Mouse (Mus musculus) lung, embryonic 14.5 days (tissue): ENCODE measurements around the gene Cpne5. TPM values are rescaled to one million over a fixed set of nuclear protein-coding genes. Genes with fewer than 3 reads are reported as not detected.
A peak's percentile ranks its signal among the peaks of the same experiment; 100 is the strongest.

Experiments
- ATAC-seq: fragments of 200-750 bp; cut with Nextera tagmentation; 2 replicates; pipeline ENCODE4 v1.8.0; 2017; ENCODE audit warnings: mild to moderate bottlenecking, moderate TSS enrichment, moderate library complexity; ENCODE audit not compliant: insufficient read depth
- DNase-seq: peaks from one replicate; pipeline ENCODE4 v3.0.0-alpha.2; 2015
- H3K27ac ChIP-seq: fragments of 300-500 bp; sonication (generic); 2 replicates; pipeline ENCODE4 v1.5.1; 2014; ENCODE audit warnings: low read depth, mild to moderate bottlenecking, moderate library complexity
- H3K27me3 ChIP-seq: fragments of 300-500 bp; sonication (generic); 2 replicates; pipeline ENCODE4 v1.6.1; 2014; ENCODE audit warnings: low read length, control low read depth; ENCODE audit not compliant: insufficient read depth
- H3K36me3 ChIP-seq: fragments of 300-500 bp; sonication (generic); 2 replicates; pipeline ENCODE4 v1.6.1; 2014; ENCODE audit warnings: control low read depth; ENCODE audit not compliant: insufficient read depth
- H3K4me1 ChIP-seq: fragments of 300-500 bp; sonication (generic); 2 replicates; pipeline ENCODE4 v1.6.1; 2014; ENCODE audit warnings: antibody characterized with exemption, control low read depth; ENCODE audit not compliant: insufficient read depth
- H3K4me2 ChIP-seq: fragments of 300-500 bp; sonication (generic); 2 replicates; pipeline ENCODE4 v1.6.1; 2014; ENCODE audit warnings: mild to moderate bottlenecking
- H3K4me3 ChIP-seq: fragments of 300-500 bp; sonication (generic); 2 replicates; pipeline ENCODE4 v1.5.1; 2014; ENCODE audit warnings: low read depth, low read length
- H3K9ac ChIP-seq: fragments of 300-500 bp; sonication (generic); 2 replicates; pipeline ENCODE4 v1.6.1; 2014
- H3K9me3 ChIP-seq: fragments of 300-500 bp; sonication (generic); 2 replicates; pipeline ENCODE4 v1.6.1; 2016; ENCODE audit warnings: low read depth, low read length, control low read depth
- CTCF ChIP-seq: IDR thresholded peaks from 2 replicates; pipeline ENCODE4 v1.5.1; 2016; ENCODE audit warnings: antibody characterized with exemption, low read depth
- WGBS: fragments of 180-500 bp; shearing (Covaris S2); extraction: QIAGEN DNeasy Blood & Tissue Kit; methylation state at CpG from one replicate; pipeline ENCODE4 v1.1.7; 2014; 5-methylcytosine and 5-hydroxymethylcytosine counted together
- polyA plus RNA-seq: library from polyadenylated mRNA; unstranded; fragments of >200 nt; fragmentation: Nextera tagmentation; extraction: Ambion mirVana; gene quantifications from 2 replicates; pipeline ENCODE4 v1.2.1, GENCODE M21; 2014

The Cpne5 gene
- polyA plus RNA-seq = 6.7 and 6.9 TPM in 2 replicates

DNA sequence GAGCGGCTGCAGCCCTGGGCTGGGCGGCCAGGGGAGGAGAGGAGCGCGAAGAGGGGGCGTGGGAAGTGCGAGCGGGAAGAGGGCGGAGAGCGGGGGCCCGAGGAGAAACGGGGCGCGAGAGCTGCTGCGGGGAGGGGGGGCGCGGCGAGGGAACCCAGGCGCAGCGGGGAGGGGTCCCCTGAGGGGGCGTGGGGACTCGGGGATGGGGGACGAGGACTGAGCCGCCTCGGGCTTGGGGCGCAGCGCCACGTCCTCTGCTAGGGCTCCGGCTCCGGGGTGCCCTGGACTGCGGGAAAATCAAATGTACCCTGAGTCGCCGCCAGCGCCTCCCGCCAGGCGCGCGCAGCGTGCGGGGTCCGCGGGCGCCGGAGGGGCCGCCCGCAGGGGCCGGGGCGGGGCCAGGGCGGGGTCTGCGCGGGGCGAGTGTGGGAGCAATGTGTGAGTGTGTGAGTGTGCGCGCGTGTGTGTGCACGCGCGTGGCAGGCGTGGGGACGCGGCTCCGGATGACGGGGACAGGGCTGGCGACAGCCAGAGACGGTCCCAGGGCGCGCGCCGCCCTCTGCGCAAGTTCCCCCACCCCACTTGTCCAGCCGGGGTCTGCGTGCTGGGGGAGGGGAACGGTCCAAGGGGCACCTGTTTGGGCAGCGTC is at the start of gene Cpne5:
Gene Cpne5, minus strand, starts transcription at position 396 of the 649 bp plus-strand sequence.
- ATAC-seq (peak; percentile 59), DNase-seq (peak; percentile 49)
- no peak within 1 kb of the TSS for H3K27ac ChIP-seq
- no peaks in the 10 kb centered on the region for H3K36me3 ChIP-seq
- H3K9me3 ChIP-seq = no peaks in the 10 kb centered on the region
- H3K4me2 ChIP-seq = peak within 1 kb of the TSS; percentile 100
- H3K4me1 ChIP-seq = no peaks in the 10 kb centered on the region; the same call in 1 of the 2 replicates
- WGBS = under 1% methylated on average over 64 of the region's 73 CpGs
- peaks cover 36% of the 10 kb centered on the region for H3K27me3 ChIP-seq
- TF ChIP-seq CTCF = no peak
- H3K4me3 ChIP-seq = peak within 1 kb of the TSS; percentile 61
- H3K9ac ChIP-seq = peak within 1 kb of the TSS; percentile 59

DNA sequence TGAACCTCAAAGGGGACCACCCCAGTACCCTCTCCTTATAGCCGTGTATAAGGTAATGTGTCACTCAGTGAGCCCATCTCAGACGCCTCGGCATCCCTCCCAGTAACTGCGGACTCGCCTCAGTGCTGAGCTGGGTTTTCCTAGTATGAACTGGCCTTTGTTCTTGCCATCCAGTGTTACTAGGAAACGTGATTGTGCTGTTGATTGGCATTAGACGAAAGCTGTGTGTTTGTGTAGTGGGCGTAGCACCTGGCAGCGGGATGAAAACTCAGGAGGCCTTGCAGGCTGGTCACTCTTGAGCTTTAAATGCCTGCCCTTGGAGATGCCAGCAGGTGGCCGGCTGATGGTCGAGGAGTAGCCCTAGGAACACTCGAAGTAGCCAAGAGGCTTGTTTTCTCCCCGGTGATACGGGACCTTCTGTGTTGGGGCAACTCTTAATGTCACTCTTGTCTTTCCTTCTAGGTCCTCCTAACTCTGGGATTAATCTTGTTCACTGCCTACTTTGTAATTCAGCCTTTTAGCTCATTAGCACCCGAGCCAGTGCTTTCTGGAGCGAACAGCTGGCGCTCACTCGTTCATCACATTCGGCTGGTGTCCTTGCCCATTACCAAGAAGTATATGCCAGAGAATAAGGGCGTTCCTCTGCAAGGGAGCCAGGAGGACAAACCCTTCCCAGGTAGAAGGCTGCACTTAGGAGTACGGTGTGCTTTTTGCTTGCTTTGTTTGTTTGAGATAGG is 44.4 kb upstream of the Cpne5 start:
- DNase-seq = no peak
- no peak for TF ChIP-seq CTCF
- no peaks in the 10 kb centered on the region for H3K4me1 ChIP-seq
- peaks cover 34% of the 10 kb centered on the region; the same call in 1 of the 2 replicates for H3K36me3 ChIP-seq
- no peak overlapping the region for H3K9ac ChIP-seq
- no peaks in the 10 kb centered on the region for H3K9me3 ChIP-seq
- no peaks in the 10 kb centered on the region for H3K27me3 ChIP-seq
- no peak for ATAC-seq
- H3K4me3 ChIP-seq = no peak overlapping the region
- H3K4me2 ChIP-seq = no peak overlapping the region
- H3K27ac ChIP-seq = no peak overlapping the region
- 63% methylated on average over 21 of the region's 21 CpGs for WGBS

DNA sequence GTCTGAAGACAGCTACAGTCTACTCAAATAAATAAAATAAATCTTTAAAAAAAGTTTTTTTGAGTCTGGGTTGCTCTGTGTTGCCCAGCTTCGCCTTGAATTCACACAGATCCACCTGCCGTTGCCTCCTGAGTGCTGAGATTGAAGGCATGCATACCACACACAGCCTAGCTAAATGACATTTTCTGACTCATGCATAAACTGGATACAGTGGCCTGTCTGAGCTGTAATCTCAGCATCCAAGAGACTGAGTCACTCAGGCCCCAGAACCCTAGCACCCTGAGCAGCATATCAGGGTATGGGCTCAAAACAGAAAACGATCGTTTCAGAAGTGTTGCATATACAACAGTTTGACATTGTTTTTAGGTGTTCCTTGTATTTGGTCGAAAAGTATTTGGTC is 43.6 kb upstream of the Cpne5 start:
- no peak overlapping the region for H3K27ac ChIP-seq
- ATAC-seq (no peak), DNase-seq (no peak)
- H3K4me3 ChIP-seq = no peak overlapping the region
- peaks cover 34% of the 10 kb centered on the region; the same call in 1 of the 2 replicates for H3K36me3 ChIP-seq
- TF ChIP-seq CTCF = no peak
- no peaks in the 10 kb centered on the region for H3K4me1 ChIP-seq
- no peak overlapping the region for H3K4me2 ChIP-seq
- H3K27me3 ChIP-seq = no peaks in the 10 kb centered on the region
- 83% methylated on average over 5 of the region's 5 CpGs for WGBS
- no peak overlapping the region for H3K9ac ChIP-seq
- no peaks in the 10 kb centered on the region for H3K9me3 ChIP-seq

DNA sequence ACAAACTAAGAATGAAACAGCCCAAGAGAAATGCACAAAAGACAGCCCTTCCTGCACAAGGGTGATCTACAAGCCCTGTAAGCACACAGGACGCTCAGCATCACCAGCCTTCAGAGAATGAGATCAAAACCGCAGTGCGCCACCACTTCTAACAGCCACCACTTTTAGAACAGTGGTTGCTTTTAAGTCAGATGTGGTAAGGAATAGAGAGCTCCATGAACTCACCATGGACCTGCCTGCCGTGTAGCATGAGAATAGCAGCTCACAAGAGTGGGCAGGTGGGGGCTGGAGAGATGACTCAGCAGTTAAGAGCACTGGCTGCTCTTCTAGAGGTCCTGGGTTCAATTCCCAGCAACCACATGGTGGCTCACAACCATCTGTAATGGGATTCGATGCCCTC is 42.5 kb upstream of the Cpne5 start:
- 91% methylated on average over 5 of the region's 5 CpGs for WGBS
- H3K9me3 ChIP-seq = no peaks in the 10 kb centered on the region

DNA sequence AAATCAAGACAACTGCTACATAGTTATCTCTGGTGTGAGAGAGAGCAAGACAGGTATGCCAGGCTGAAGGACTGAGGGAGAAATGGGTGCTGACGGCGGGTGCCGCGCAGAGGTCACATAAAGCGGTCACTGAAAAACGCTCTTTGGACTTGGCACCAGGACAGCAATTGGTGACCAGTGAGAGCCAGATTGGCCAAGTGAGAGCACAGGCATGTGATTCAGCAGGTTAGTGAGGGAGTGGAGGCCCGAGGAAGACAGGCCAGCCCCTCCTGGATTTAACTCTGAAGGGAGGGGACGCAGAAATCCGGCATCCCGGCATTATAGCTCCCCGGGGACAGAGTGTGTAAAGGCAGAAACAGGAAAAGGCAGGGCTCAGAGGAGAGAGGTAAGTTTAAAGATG is 35.9 kb upstream of the Cpne5 start:
- Histone ChIP-seq H3K4me1 (no peaks in the 10 kb centered on the region), H3K27ac (no peak overlapping the region), H3K4me2 (no peak overlapping the region), H3K4me3 (no peak overlapping the region), H3K36me3 (no peaks in the 10 kb centered on the region), H3K9me3 (no peaks in the 10 kb centered on the region), H3K27me3 (no peaks in the 10 kb centered on the region), H3K9ac (no peak overlapping the region)
- TF ChIP-seq CTCF = no peak
- ATAC-seq = no peak
- WGBS = 81% methylated on average over 11 of the region's 11 CpGs
- no peak for DNase-seq

More for the DNA sequence above, 42.5 kb upstream of the Cpne5 start:
- TF ChIP-seq CTCF = no peak
- Histone ChIP-seq H3K4me1 (no peaks in the 10 kb centered on the region), H3K36me3 (peaks cover 32% of the 10 kb centered on the region; the same call in 1 of the 2 replicates), H3K27me3 (no peaks in the 10 kb centered on the region), H3K4me2 (no peak overlapping the region), H3K27ac (no peak overlapping the region), H3K9ac (no peak overlapping the region), H3K4me3 (no peak overlapping the region)
- DNase-seq (no peak), ATAC-seq (no peak)

DNA sequence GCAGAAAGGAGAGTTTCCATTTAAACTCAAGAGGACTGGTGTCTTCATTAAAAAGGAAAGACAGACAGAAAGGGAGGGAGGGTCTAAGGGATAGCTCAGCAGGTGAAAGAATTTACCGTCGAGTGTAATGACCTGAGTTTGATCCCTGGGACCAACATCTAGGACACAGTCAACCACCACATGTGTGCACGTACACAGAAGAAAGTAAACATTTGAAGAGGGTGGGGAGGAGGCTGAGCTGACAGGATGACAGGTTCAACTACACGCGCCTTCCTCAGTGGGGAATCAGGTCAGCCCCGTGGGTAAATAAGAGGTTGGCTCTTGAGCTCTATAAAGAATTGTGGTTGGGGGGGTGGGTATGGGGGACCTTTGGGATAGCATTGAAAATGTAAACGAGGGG is 35.2 kb upstream of the Cpne5 start:
- no peak for ATAC-seq

DNA sequence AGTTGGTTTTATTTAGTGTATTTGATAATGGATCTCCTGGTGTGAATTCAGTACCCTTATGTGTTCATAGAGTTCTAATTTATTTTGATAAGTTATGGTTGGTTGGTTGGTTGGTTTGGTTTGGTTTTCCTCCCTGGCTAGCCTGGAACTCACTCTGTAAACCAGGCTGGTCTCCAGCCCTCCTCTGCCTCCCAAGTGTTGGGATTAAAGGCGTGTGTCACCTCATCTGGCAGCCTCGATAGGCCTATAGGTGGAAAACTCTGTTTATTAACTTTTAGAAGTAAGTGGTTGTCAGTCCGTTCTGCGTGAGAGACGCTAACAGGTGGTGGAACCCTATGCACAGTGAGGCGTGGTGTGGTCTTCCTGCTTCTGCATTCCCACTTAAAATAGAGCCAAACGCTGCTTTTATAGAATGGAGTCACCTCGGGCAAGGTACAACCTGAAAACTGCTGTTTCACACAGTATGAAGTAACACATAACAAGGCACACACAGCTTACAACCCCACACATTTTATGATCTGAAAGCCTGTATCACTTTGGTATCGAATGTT is 32.3 kb upstream of the Cpne5 start:
- ATAC-seq (no peak), DNase-seq (no peak)
- Histone ChIP-seq H3K4me3 (no peak overlapping the region), H3K36me3 (no peaks in the 10 kb centered on the region), H3K4me1 (no peaks in the 10 kb centered on the region), H3K4me2 (peak overlapping the region; percentile 62; the same call in 1 of the 2 replicates), H3K27me3 (no peaks in the 10 kb centered on the region), H3K27ac (no peak overlapping the region), H3K9ac (no peak overlapping the region), H3K9me3 (no peaks in the 10 kb centered on the region)
- no peak for TF ChIP-seq CTCF
- WGBS = 89% methylated on average over 9 of the region's 9 CpGs

More for the DNA sequence above, 35.2 kb upstream of the Cpne5 start:
- no peak overlapping the region for H3K4me2 ChIP-seq
- WGBS = 56% methylated on average over 7 of the region's 7 CpGs
- H3K4me3 ChIP-seq = no peak overlapping the region
- TF ChIP-seq CTCF = no peak
- H3K36me3 ChIP-seq = no peaks in the 10 kb centered on the region
- no peak overlapping the region for H3K27ac ChIP-seq
- no peak for DNase-seq
- no peak overlapping the region for H3K9ac ChIP-seq
- no peaks in the 10 kb centered on the region for H3K27me3 ChIP-seq
- no peaks in the 10 kb centered on the region for H3K4me1 ChIP-seq
- no peaks in the 10 kb centered on the region for H3K9me3 ChIP-seq
